Mouse (Mus musculus) midbrain, embryonic 15.5 days (tissue): Measurements from ENCODE around the gene Rapgef2. TPM values are rescaled to one million over a fixed set of nuclear protein-coding genes. Genes with fewer than 3 reads are reported as not detected.

Source experiments
- ATAC-seq: fragments of 200-750 bp; cut with Nextera tagmentation; replicated peaks from 2 replicates; pipeline ENCODE4 v1.8.0; 2017; ENCODE audit warnings: moderate TSS enrichment
- H3K27ac ChIP-seq: fragments of 300-500 bp; sonication (generic); 2 replicates; pipeline ENCODE4 v1.5.1; 2015; ENCODE audit warnings: mild to moderate bottlenecking, inconsistent platforms
- H3K27me3 ChIP-seq: fragments of 300-500 bp; sonication (generic); replicated peaks from 2 replicates; pipeline ENCODE4 v1.6.1; 2015; ENCODE audit warnings: inconsistent platforms
- H3K36me3 ChIP-seq: fragments of 300-500 bp; sonication (generic); replicated peaks from 2 replicates; pipeline ENCODE4 v1.6.1; 2015; ENCODE audit warnings: inconsistent platforms
- H3K4me1 ChIP-seq: fragments of 300-500 bp; sonication (generic); 2 replicates; pipeline ENCODE4 v1.6.1; 2015; ENCODE audit warnings: inconsistent platforms
- H3K4me2 ChIP-seq: fragments of 300-500 bp; sonication (generic); 2 replicates; pipeline ENCODE4 v1.6.1; 2015; ENCODE audit warnings: inconsistent platforms, mild to moderate bottlenecking, moderate library complexity
- H3K4me3 ChIP-seq: fragments of 300-500 bp; sonication (generic); 2 replicates; pipeline ENCODE4 v1.5.1; 2015; ENCODE audit warnings: mild to moderate bottlenecking, inconsistent platforms
- H3K9ac ChIP-seq: fragments of 300-500 bp; sonication (generic); 2 replicates; pipeline ENCODE4 v1.6.1; 2015; ENCODE audit warnings: mild to moderate bottlenecking, inconsistent platforms
- H3K9me3 ChIP-seq: fragments of 300-500 bp; sonication (generic); 2 replicates; pipeline ENCODE4 v1.6.1; 2016; ENCODE audit warnings: inconsistent platforms
- WGBS: fragments of 180-500 bp; shearing (Covaris S2); methylation state at CpG from one replicate; pipeline ENCODE4 v1.1.7; 2015; ENCODE audit warnings: mixed read lengths; 5-methylcytosine and 5-hydroxymethylcytosine counted together
- polyA plus RNA-seq: library from polyadenylated mRNA; unstranded; fragments of >200 nt; fragmentation: Nextera tagmentation; extraction: Ambion mirVana; gene quantifications from 2 replicates; pipeline ENCODE4 v1.2.1, GENCODE M21; 2015

Gene Rapgef2
- polyA plus RNA-seq, 1 experiment from 2014 or later: 14.4 TPM

GRCm38 (mm10) chr3:79273350-79273749, 13.0 kb downstream of the Rapgef2 start:
- Histone ChIP-seq H3K27me3 (no peaks in the 10 kb centered on the region), H3K27ac (no peak overlapping the region), H3K4me3 (no peak overlapping the region), H3K9me3 (no peaks in the 10 kb centered on the region), H3K4me1 (peaks cover 20% of the 10 kb centered on the region), H3K36me3 (no peaks in the 10 kb centered on the region), H3K9ac (no peak overlapping the region), H3K4me2 (no peak overlapping the region)
- no peak for ATAC-seq
- 11% methylated on average over 1 of the region's 1 CpGs for WGBS

- H3K4me1 ChIP-seq: peaks cover 20% of the 10 kb centered on the region
Measured at GRCm38 (mm10) chr3:79272939-79273338, 13.4 kb downstream of the Rapgef2 start.

GRCm38 (mm10) chr3:79270980-79271555, 15.2 kb downstream of the Rapgef2 start:
- H3K27ac ChIP-seq: peak overlapping the region; percentile 32; the same call in 1 of the 2 replicates
- H3K9me3 ChIP-seq: no peaks in the 10 kb centered on the region
- WGBS: 39% methylated on average over 12 of the region's 12 CpGs
- no peak overlapping the region; the same call in 1 of the 2 replicates for H3K4me2 ChIP-seq
- peaks cover 16% of the 10 kb centered on the region for H3K4me1 ChIP-seq
- peak; percentile 39; the same call in 1 of the 2 replicates for ATAC-seq
- no peaks in the 10 kb centered on the region for H3K27me3 ChIP-seq
- H3K4me3 ChIP-seq: no peak overlapping the region
- no peaks in the 10 kb centered on the region for H3K36me3 ChIP-seq
- no peak overlapping the region for H3K9ac ChIP-seq

More at GRCm38 (mm10) chr3:79272939-79273338, 13.4 kb downstream of the Rapgef2 start:
- Histone ChIP-seq H3K9ac (no peak overlapping the region), H3K36me3 (no peaks in the 10 kb centered on the region), H3K4me2 (no peak overlapping the region), H3K27me3 (no peaks in the 10 kb centered on the region), H3K27ac (no peak overlapping the region), H3K4me3 (no peak overlapping the region), H3K9me3 (no peaks in the 10 kb centered on the region)
- no peak for ATAC-seq
- 76% methylated on average over 4 of the region's 4 CpGs for WGBS

- 82% methylated on average over 8 of the region's 8 CpGs for WGBS
- H3K4me3 ChIP-seq: no peak overlapping the region
- H3K4me1 ChIP-seq: peaks cover 7% of the 10 kb centered on the region
- H3K4me2 ChIP-seq: no peak overlapping the region
- H3K27ac ChIP-seq: no peak overlapping the region
- H3K9ac ChIP-seq: no peak overlapping the region
- H3K36me3 ChIP-seq: no peaks in the 10 kb centered on the region
- ATAC-seq: no peak
- H3K9me3 ChIP-seq: no peaks in the 10 kb centered on the region
- no peaks in the 10 kb centered on the region for H3K27me3 ChIP-seq
Measured at GRCm38 (mm10) chr3:79269872-79270271, 16.4 kb downstream of the Rapgef2 start.

GRCm38 (mm10) chr3:79266976-79267375, 19.3 kb downstream of the Rapgef2 start:
- Histone ChIP-seq H3K36me3 (no peaks in the 10 kb centered on the region), H3K4me2 (no peak overlapping the region), H3K4me1 (peaks cover 7% of the 10 kb centered on the region), H3K27me3 (no peaks in the 10 kb centered on the region), H3K9ac (no peak overlapping the region), H3K4me3 (no peak overlapping the region), H3K9me3 (no peaks in the 10 kb centered on the region), H3K27ac (no peak overlapping the region)
- 86% methylated on average over 6 of the region's 6 CpGs for WGBS
- ATAC-seq: no peak

GRCm38 (mm10) chr3:79261816-79262316, 24.5 kb downstream of the Rapgef2 start:
- H3K27me3 ChIP-seq: no peaks in the 10 kb centered on the region
- ATAC-seq: no peak
- H3K4me1 ChIP-seq: no peaks in the 10 kb centered on the region; the same call in 1 of the 2 replicates
- WGBS: 75% methylated on average over 6 of the region's 6 CpGs
- H3K4me2 ChIP-seq: no peak overlapping the region
- H3K4me3 ChIP-seq: no peak overlapping the region
- no peaks in the 10 kb centered on the region for H3K36me3 ChIP-seq
- H3K9ac ChIP-seq: no peak overlapping the region
- H3K9me3 ChIP-seq: no peaks in the 10 kb centered on the region
- H3K27ac ChIP-seq: no peak overlapping the region

- H3K9ac ChIP-seq: no peak overlapping the region
- H3K27me3 ChIP-seq: no peaks in the 10 kb centered on the region
- H3K36me3 ChIP-seq: no peaks in the 10 kb centered on the region
- H3K27ac ChIP-seq: no peak overlapping the region
- no peak overlapping the region for H3K4me3 ChIP-seq
- ATAC-seq: no peak
- 97% methylated on average over 3 of the region's 3 CpGs for WGBS
- H3K9me3 ChIP-seq: no peaks in the 10 kb centered on the region
- peaks cover 9% of the 10 kb centered on the region; the same call in 1 of the 2 replicates for H3K4me1 ChIP-seq
- no peak overlapping the region for H3K4me2 ChIP-seq
Measured at GRCm38 (mm10) chr3:79254023-79254422, 32.3 kb downstream of the Rapgef2 start.

GRCm38 (mm10) chr3:79253416-79253815, 32.9 kb downstream of the Rapgef2 start:
- WGBS: 67% methylated on average over 9 of the region's 9 CpGs

GRCm38 (mm10) chr3:79252921-79253394, 33.4 kb downstream of the Rapgef2 start:
- no peak overlapping the region for H3K4me3 ChIP-seq
- H3K27me3 ChIP-seq: no peaks in the 10 kb centered on the region
- H3K9me3 ChIP-seq: no peaks in the 10 kb centered on the region
- peaks cover 9% of the 10 kb centered on the region; the same call in 1 of the 2 replicates for H3K4me1 ChIP-seq
- no peak overlapping the region for H3K27ac ChIP-seq
- ATAC-seq: no peak
- no peak overlapping the region for H3K9ac ChIP-seq
- WGBS: 54% methylated on average over 5 of the region's 5 CpGs
- no peaks in the 10 kb centered on the region for H3K36me3 ChIP-seq
- no peak overlapping the region for H3K4me2 ChIP-seq

More at GRCm38 (mm10) chr3:79253416-79253815, 32.9 kb downstream of the Rapgef2 start:
- H3K9ac ChIP-seq: no peak overlapping the region
- H3K27me3 ChIP-seq: no peaks in the 10 kb centered on the region
- H3K9me3 ChIP-seq: no peaks in the 10 kb centered on the region
- H3K36me3 ChIP-seq: no peaks in the 10 kb centered on the region
- H3K4me3 ChIP-seq: no peak overlapping the region
- no peak for ATAC-seq
- H3K27ac ChIP-seq: no peak overlapping the region
- H3K4me1 ChIP-seq: peaks cover 9% of the 10 kb centered on the region; the same call in 1 of the 2 replicates
- no peak overlapping the region for H3K4me2 ChIP-seq

- H3K27me3 ChIP-seq: no peaks in the 10 kb centered on the region
- H3K9me3 ChIP-seq: no peaks in the 10 kb centered on the region
- H3K9ac ChIP-seq: no peak overlapping the region
- H3K4me1 ChIP-seq: peaks cover 9% of the 10 kb centered on the region; the same call in 1 of the 2 replicates
- 64% methylated on average over 1 of the region's 1 CpGs for WGBS
- H3K36me3 ChIP-seq: no peaks in the 10 kb centered on the region
- no peak for ATAC-seq
- H3K4me3 ChIP-seq: no peak overlapping the region
- no peak overlapping the region for H3K4me2 ChIP-seq
- no peak overlapping the region for H3K27ac ChIP-seq
Measured at GRCm38 (mm10) chr3:79249955-79250354, 36.4 kb downstream of the Rapgef2 start.

- H3K36me3 ChIP-seq: no peaks in the 10 kb centered on the region
- H3K27ac ChIP-seq: no peak overlapping the region
- WGBS: 82% methylated on average over 5 of the region's 5 CpGs
- no peak overlapping the region for H3K9ac ChIP-seq
- H3K4me2 ChIP-seq: no peak overlapping the region
- no peak for ATAC-seq
- H3K27me3 ChIP-seq: no peaks in the 10 kb centered on the region
- peaks cover 9% of the 10 kb centered on the region; the same call in 1 of the 2 replicates for H3K4me1 ChIP-seq
- H3K4me3 ChIP-seq: no peak overlapping the region
- H3K9me3 ChIP-seq: no peaks in the 10 kb centered on the region
Measured at GRCm38 (mm10) chr3:79248659-79249235, 37.6 kb downstream of the Rapgef2 start.

- no peak overlapping the region for H3K27ac ChIP-seq
- 82% methylated on average over 11 of the region's 11 CpGs for WGBS
- no peak overlapping the region for H3K4me2 ChIP-seq
- ATAC-seq: no peak
- no peaks in the 10 kb centered on the region for H3K36me3 ChIP-seq
- H3K4me3 ChIP-seq: no peak overlapping the region
- H3K9ac ChIP-seq: no peak overlapping the region
- no peaks in the 10 kb centered on the region for H3K9me3 ChIP-seq
- no peaks in the 10 kb centered on the region for H3K27me3 ChIP-seq
- H3K4me1 ChIP-seq: peaks cover 6% of the 10 kb centered on the region; the same call in 1 of the 2 replicates
Measured at GRCm38 (mm10) chr3:79248208-79248607, 38.1 kb downstream of the Rapgef2 start.
